Mouse (Mus musculus): ENCODE data around the gene Atcay. TPM values are rescaled to one million over a fixed set of nuclear protein-coding genes. Genes with fewer than 3 reads are reported as not detected.
A peak's percentile ranks its signal among the peaks of the same experiment; 100 is the strongest.

Atcay gene
- 0.92 and 0.95 TPM in 2 replicates for polyA plus RNA-seq (2012; rRNA removed)

DNA sequence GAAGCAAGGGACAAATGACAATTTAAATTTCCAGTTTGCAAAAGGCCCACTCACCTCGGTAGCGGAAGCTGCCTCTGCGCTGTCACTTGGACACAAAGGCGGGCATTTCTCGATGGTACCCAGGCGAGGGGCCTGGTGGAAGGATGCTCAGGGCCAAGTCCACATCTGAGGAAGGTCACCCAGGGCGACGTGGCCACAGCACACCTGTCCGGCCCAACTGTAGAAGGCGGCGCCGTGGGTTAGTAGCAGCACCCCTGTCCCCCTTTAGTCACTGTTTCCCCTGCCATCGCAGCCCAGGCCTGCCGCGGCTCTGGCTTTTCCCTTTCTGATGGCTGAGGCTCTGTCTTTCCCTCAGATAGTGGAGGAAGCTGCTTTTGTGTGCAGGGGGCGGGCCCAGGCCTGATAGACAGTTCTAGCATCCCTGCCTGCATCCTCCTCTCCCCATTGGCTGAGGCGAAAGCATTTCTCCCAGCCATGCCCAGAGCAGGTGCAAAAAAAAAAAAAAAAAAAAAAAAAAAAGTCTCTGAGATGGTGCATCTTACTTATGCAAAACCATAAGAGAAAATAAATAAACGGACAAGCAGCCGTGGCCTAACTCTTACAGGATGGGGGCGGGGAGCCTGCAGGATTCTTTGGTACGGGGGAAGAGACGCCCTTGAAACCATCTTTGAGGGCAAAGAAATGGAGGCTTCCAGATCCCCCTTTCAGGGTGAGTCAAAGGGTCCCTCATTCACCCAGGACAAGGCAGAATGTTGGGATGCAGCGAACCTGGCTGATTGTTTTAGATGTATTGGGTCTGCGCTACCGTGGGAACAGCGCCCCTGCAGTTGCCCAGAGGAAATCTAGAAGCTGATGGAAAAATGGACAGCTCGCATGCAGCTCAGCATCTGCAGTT is at the start of gene Atcay:
Gene Atcay, minus strand, starts transcription at position 396 of the 895 bp plus-strand sequence.
- Histone ChIP-seq H3K4me3 (ENCODE audit: extremely low read depth, insufficient read depth, insufficient read length) (peak within 1 kb of the TSS; percentile 24), H3K27ac (ENCODE audit: insufficient read depth, low read length) (no peak within 1 kb of the TSS), H3K36me3 (ENCODE audit: control insufficient read depth, insufficient read depth, low read length) (no peaks in the 10 kb centered on the region), H3K4me1 (ENCODE audit: control insufficient read depth, insufficient read depth, insufficient read length) (peaks cover 10% of the 10 kb centered on the region), H3K27me3 (ENCODE audit: control insufficient read depth, insufficient read depth, low read length) (peaks cover 5% of the 10 kb centered on the region; the same call in 1 of the 2 replicates)
- WGBS: 14% methylated on average over 27 of the region's 27 CpGs
- no peak for DNase-seq (ENCODE audit: low read depth in 1 of 2, low spot score in 2 of 2)
- TF ChIP-seq CTCF (IDR thresholded peaks at IDR 0.05; ENCODE audit: extremely low read depth, insufficient read depth, insufficient read length, insufficient replicate concordance) (peak; percentile 21; the same call in 1 of the 2 replicates), POLR2A (IDR thresholded peaks at IDR 0.05; ENCODE audit: low read depth, low read length) (no peak)

DNA sequence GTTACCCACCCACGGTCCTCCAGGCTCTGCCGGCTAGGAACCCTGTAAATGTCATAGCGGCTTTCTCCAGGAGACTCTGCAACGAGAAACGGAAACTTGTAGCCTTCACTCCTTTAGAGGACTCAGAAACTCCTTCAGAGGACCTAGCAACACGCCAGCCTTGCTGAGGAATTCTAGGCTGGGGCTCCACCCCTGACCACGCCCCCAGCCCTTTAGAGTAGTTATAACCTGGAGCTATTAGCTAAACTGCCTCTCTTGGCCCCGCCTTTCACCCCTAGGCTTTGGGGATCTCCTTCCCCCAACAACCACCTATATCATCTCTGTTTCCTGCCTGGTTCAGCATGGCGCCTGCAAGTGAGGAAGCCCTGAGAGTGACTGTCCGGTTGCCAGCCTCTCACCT is 48.9 kb upstream of the Atcay start:
- Histone ChIP-seq H3K4me1 (ENCODE audit: control insufficient read depth, insufficient read depth, insufficient read length) (no peaks in the 10 kb centered on the region), H3K27me3 (ENCODE audit: control insufficient read depth, insufficient read depth, low read length) (no peaks in the 10 kb centered on the region), H3K36me3 (ENCODE audit: control insufficient read depth, insufficient read depth, low read length) (peaks cover 2% of the 10 kb centered on the region), H3K27ac (ENCODE audit: insufficient read depth, low read length) (no peak overlapping the region), H3K4me3 (ENCODE audit: extremely low read depth, insufficient read depth, insufficient read length) (no peak overlapping the region)
- no peak for TF ChIP-seq CTCF (IDR thresholded peaks at IDR 0.05; ENCODE audit: extremely low read depth, insufficient read depth, insufficient read length, insufficient replicate concordance)
- TF ChIP-seq POLR2A (IDR thresholded peaks at IDR 0.05; ENCODE audit: low read depth, low read length): no peak
- no peak for DNase-seq (ENCODE audit: low read depth in 1 of 2, low spot score in 2 of 2)
- WGBS: 77% methylated on average over 10 of the region's 10 CpGs

DNA sequence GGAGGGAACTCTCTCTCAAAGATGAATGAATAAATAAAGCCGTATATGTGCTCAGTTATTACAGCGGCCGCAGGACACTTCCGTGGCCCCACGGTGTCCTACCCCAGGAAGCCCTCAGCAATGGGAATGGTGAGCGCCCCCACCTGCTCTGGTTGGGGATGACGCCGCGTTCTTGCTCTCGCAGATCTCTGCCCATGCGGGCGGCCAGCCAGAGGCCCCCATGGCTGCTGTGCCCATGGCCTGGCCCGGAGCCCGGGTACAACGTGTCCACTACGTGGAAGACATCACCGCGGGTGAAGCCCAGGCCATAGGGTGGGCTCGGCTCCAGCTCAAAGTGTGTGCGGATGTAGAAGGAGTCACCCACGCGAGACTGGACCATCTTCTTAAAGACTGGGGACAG is 47.0 kb upstream of the Atcay start:
- Histone ChIP-seq H3K4me1 (ENCODE audit: control insufficient read depth, insufficient read depth, insufficient read length) (no peaks in the 10 kb centered on the region), H3K36me3 (ENCODE audit: control insufficient read depth, insufficient read depth, low read length) (peaks cover 14% of the 10 kb centered on the region), H3K27me3 (ENCODE audit: control insufficient read depth, insufficient read depth, low read length) (no peaks in the 10 kb centered on the region), H3K4me3 (ENCODE audit: extremely low read depth, insufficient read depth, insufficient read length) (no peak overlapping the region), H3K27ac (ENCODE audit: insufficient read depth, low read length) (no peak overlapping the region)
- WGBS: 94% methylated on average over 22 of the region's 22 CpGs
- DNase-seq (ENCODE audit: low read depth in 1 of 2, low spot score in 2 of 2): no peak
- TF ChIP-seq POLR2A (IDR thresholded peaks at IDR 0.05; ENCODE audit: low read depth, low read length) (no peak), CTCF (IDR thresholded peaks at IDR 0.05; ENCODE audit: extremely low read depth, insufficient read depth, insufficient read length, insufficient replicate concordance) (no peak)

DNA sequence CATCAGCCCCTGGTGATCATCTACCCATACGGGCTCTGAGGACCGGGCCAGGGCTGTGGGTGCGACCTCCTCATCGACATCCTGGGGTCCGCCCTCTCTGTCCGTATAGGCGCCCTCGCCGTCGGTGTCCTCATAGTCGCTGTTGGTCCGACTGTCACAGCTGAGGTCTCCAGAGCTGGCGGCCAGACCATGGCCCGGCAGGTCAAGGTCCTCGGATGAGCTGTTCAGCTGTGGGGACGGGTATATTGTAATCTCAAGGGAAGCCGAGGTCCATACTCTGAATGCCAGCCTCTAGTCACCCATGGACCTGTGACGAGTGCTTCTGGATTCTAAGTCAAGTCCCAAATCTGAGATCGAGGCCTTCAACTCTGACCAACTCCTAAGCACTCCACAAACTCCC is 43.2 kb upstream of the Atcay start:
- Histone ChIP-seq H3K4me3 (ENCODE audit: extremely low read depth, insufficient read depth, insufficient read length) (no peak overlapping the region), H3K27me3 (ENCODE audit: control insufficient read depth, insufficient read depth, low read length) (no peaks in the 10 kb centered on the region), H3K27ac (ENCODE audit: insufficient read depth, low read length) (no peak overlapping the region), H3K4me1 (ENCODE audit: control insufficient read depth, insufficient read depth, insufficient read length) (peaks cover 2% of the 10 kb centered on the region; the same call in 1 of the 2 replicates), H3K36me3 (ENCODE audit: control insufficient read depth, insufficient read depth, low read length) (peaks cover 27% of the 10 kb centered on the region)
- TF ChIP-seq CTCF (IDR thresholded peaks at IDR 0.05; ENCODE audit: extremely low read depth, insufficient read depth, insufficient read length, insufficient replicate concordance): no peak
- no peak for TF ChIP-seq POLR2A (IDR thresholded peaks at IDR 0.05; ENCODE audit: low read depth, low read length)
- no peak for DNase-seq (ENCODE audit: low read depth in 1 of 2, low spot score in 2 of 2)
- 95% methylated on average over 19 of the region's 19 CpGs for WGBS

DNA sequence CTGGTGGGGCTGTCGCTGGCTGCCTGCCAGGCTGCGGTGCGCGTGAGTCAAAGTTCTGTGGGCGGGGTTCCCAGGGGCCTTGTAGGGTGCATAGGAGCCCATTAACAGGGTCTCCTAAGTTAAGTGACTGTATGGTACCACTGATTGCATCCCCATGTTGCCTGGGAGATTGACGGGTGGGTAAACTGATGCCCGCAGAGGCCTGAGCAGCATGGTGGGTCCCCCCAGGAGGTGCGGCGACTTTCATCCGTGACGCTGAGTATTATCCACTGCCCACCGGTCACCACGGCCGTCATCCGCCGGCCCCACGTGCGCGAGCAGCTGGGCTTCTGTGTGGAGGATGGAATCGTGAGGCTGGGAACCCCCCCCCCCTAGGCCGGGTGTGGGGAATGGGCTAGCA is 41.7 kb upstream of the Atcay start:
- H3K27me3 ChIP-seq (ENCODE audit: control insufficient read depth, insufficient read depth, low read length): no peaks in the 10 kb centered on the region
- no peak overlapping the region for H3K27ac ChIP-seq (ENCODE audit: insufficient read depth, low read length)
- 95% methylated on average over 21 of the region's 21 CpGs for WGBS
- H3K4me1 ChIP-seq (ENCODE audit: control insufficient read depth, insufficient read depth, insufficient read length): peaks cover 9% of the 10 kb centered on the region; the same call in 1 of the 2 replicates
- TF ChIP-seq CTCF (IDR thresholded peaks at IDR 0.05; ENCODE audit: extremely low read depth, insufficient read depth, insufficient read length, insufficient replicate concordance): no peak
- no peak for TF ChIP-seq POLR2A (IDR thresholded peaks at IDR 0.05; ENCODE audit: low read depth, low read length)
- no peak for DNase-seq (ENCODE audit: low read depth in 1 of 2, low spot score in 2 of 2)
- no peak overlapping the region for H3K4me3 ChIP-seq (ENCODE audit: extremely low read depth, insufficient read depth, insufficient read length)
- H3K36me3 ChIP-seq (ENCODE audit: control insufficient read depth, insufficient read depth, low read length): peaks cover 27% of the 10 kb centered on the region

DNA sequence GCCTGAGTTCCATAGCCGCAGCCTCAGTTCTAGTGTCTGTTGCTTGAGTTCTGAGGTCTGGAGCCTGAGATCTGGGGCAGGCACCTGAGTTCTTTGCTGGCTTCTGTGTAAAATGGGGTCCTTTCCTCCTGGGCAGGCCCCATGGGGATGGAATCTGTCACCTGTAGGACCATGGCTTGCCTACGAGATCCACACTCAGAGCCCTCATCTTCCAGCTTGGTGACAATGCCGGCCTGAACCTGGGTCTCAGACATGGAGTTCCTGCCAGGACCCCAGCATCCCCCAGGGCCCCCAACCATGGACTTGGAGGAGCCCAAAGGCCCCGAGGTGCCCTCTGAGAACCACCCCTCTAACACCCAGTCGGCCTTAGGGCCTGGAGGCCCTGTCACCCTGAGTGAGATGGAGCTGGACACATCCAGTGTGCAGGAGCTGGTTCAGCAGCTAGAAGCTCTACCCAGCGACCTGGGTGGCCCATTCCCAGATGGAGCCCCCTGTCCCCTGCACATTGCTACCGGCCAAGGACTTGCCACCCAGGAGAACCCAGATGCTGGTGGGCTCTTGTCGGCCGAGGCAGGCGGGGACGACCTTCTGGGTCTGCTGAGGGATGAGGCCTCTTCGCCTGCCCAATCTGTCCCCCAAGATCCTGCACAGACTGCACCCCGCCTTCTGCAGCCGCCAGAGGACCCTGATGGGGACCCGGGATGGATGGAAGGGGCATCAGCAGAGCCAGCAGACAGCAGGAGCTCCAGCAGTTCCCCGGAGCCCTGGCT is 38.2 kb upstream of the Atcay start:
- Histone ChIP-seq H3K4me1 (ENCODE audit: control insufficient read depth, insufficient read depth, insufficient read length) (peaks cover 12% of the 10 kb centered on the region; the same call in 1 of the 2 replicates), H3K4me3 (ENCODE audit: extremely low read depth, insufficient read depth, insufficient read length) (peak overlapping the region; percentile 77), H3K36me3 (ENCODE audit: control insufficient read depth, insufficient read depth, low read length) (peaks cover 33% of the 10 kb centered on the region), H3K27ac (ENCODE audit: insufficient read depth, low read length) (no peak overlapping the region), H3K27me3 (ENCODE audit: control insufficient read depth, insufficient read depth, low read length) (no peaks in the 10 kb centered on the region)
- no peak for DNase-seq (ENCODE audit: low read depth in 1 of 2, low spot score in 2 of 2)
- no peak for TF ChIP-seq CTCF (IDR thresholded peaks at IDR 0.05; ENCODE audit: extremely low read depth, insufficient read depth, insufficient read length, insufficient replicate concordance)
- no peak for TF ChIP-seq POLR2A (IDR thresholded peaks at IDR 0.05; ENCODE audit: low read depth, low read length)
- WGBS: 86% methylated on average over 16 of the region's 16 CpGs

Measured in spleen, adult 2 months (tissue).